Mouse (Mus musculus) adrenal gland, postnatal 4 days (tissue): ENCODE results near the gene Rgma. TPM values are rescaled to one million over a fixed set of nuclear protein-coding genes. Genes with fewer than 3 reads are reported as not detected.

ENCODE experiments used
- DNase-seq, 2 experiments: peaks; one replicate each; pipeline ENCODE4 v3.0.0; 2021 to 2022; ENCODE audit warnings: low spot score in 2 of 2, mixed read lengths in 2 of 2
- total RNA-seq, 2 experiments: library from RNA; stranded (reverse); gene quantifications; 2 replicates each; pipeline ENCODE4 v1.2.3; 2021

Gene Rgma
- total RNA-seq, 2 experiments from 2014 or later, result 15.6 to 17.0 TPM

GRCm38 (mm10) chr7:73428525-73428924 is 53.2 kb downstream of the Rgma start:
- DNase-seq, result no peak

GRCm38 (mm10) chr7:73433637-73434335 is 58.5 kb downstream of the Rgma start:
- no peak for DNase-seq

- no peak for DNase-seq
Measured at GRCm38 (mm10) chr7:73434336-73434677, 59.0 kb downstream of the Rgma start.

GRCm38 (mm10) chr7:73435685-73436084 is 60.4 kb downstream of the Rgma start:
- DNase-seq, result no peak

- DNase-seq, result no peak
Measured at GRCm38 (mm10) chr7:73441802-73442201, 66.5 kb downstream of the Rgma start.

- DNase-seq, result no peak
Measured at GRCm38 (mm10) chr7:73442246-73442645, 66.9 kb downstream of the Rgma start.

- no peak for DNase-seq
Measured at GRCm38 (mm10) chr7:73451594-73451993, 76.3 kb downstream of the Rgma start.

- no peak for DNase-seq
Measured at GRCm38 (mm10) chr7:73452187-73452808, 77.0 kb downstream of the Rgma start.

- no peak for DNase-seq
Measured at GRCm38 (mm10) chr7:73454113-73454512, 78.8 kb downstream of the Rgma start.

GRCm38 (mm10) chr7:73463546-73463945 is 88.2 kb downstream of the Rgma start:
- no peak for DNase-seq

- DNase-seq, result no peak
Measured at GRCm38 (mm10) chr7:73467741-73468140, 92.4 kb downstream of the Rgma start.

Other genes starting within 250 kb of the Rgma start
- gene Chd2, start 166.3 kb downstream of the Rgma start, total RNA-seq, result 10 to 100 TPM; 63.5 to 69.1 TPM